Mouse (Mus musculus) neural tube, embryonic 13.5 days (tissue): ENCODE data around the gene Uchl3. TPM values are rescaled to one million over a fixed set of nuclear protein-coding genes. Genes with fewer than 3 reads are reported as not detected.

Experiments used
- ATAC-seq: fragments of 200-750 bp; cut with Nextera tagmentation; 2 replicates; pipeline ENCODE4 v1.8.0; 2017; ENCODE audit warnings: low read depth, mild to moderate bottlenecking, moderate TSS enrichment, moderate library complexity
- H3K27ac ChIP-seq: fragments of 300-500 bp; sonication (generic); replicated peaks from 2 replicates; pipeline ENCODE4 v1.5.1; 2015; ENCODE audit warnings: moderate library complexity, mild to moderate bottlenecking, inconsistent platforms
- H3K27me3 ChIP-seq: fragments of 300-500 bp; sonication (generic); 2 replicates; pipeline ENCODE4 v1.6.1; 2015; ENCODE audit warnings: mild to moderate bottlenecking, inconsistent platforms
- H3K36me3 ChIP-seq: fragments of 300-500 bp; sonication (generic); 2 replicates; pipeline ENCODE4 v1.6.1; 2015; ENCODE audit warnings: mild to moderate bottlenecking, inconsistent platforms
- H3K4me1 ChIP-seq: fragments of 300-500 bp; sonication (generic); replicated peaks from 2 replicates; pipeline ENCODE4 v1.6.1; 2015; ENCODE audit warnings: inconsistent platforms
- H3K4me2 ChIP-seq: fragments of 300-500 bp; sonication (generic); 2 replicates; pipeline ENCODE4 v1.6.1; 2015; ENCODE audit warnings: inconsistent platforms, mild to moderate bottlenecking, moderate library complexity
- H3K4me3 ChIP-seq: fragments of 300-500 bp; sonication (generic); 2 replicates; pipeline ENCODE4 v1.5.1; 2015; ENCODE audit warnings: mild to moderate bottlenecking, inconsistent platforms
- H3K9ac ChIP-seq: fragments of 300-500 bp; sonication (generic); 2 replicates; pipeline ENCODE4 v1.6.1; 2015; ENCODE audit warnings: moderate library complexity, mild to moderate bottlenecking, inconsistent platforms
- H3K9me3 ChIP-seq: fragments of 300-500 bp; sonication (generic); 2 replicates; pipeline ENCODE4 v1.6.1; 2016; ENCODE audit warnings: inconsistent platforms
- WGBS: fragments of 180-500 bp; shearing (Covaris S2); methylation state at CpG from one replicate; pipeline ENCODE4 v1.1.7; 2015; 5-methylcytosine and 5-hydroxymethylcytosine counted together
- polyA plus RNA-seq: library from polyadenylated mRNA; unstranded; fragments of >200 nt; fragmentation: Nextera tagmentation; extraction: Ambion mirVana; gene quantifications from 2 replicates; pipeline ENCODE4 v1.2.1, GENCODE M21; 2015

The Uchl3 gene
- polyA plus RNA-seq, 1 experiment from 2014 or later: 231 TPM

- no peaks in the 10 kb centered on the region for H3K9me3 ChIP-seq
- peak within 1 kb of the TSS; percentile 87 for H3K9ac ChIP-seq
- H3K4me1 ChIP-seq: peaks cover 12% of the 10 kb centered on the region
- no peaks in the 10 kb centered on the region for H3K27me3 ChIP-seq
- H3K36me3 ChIP-seq: peaks cover 5% of the 10 kb centered on the region; the same call in 1 of the 2 replicates
- peak within 1 kb of the TSS; percentile 84 for H3K4me2 ChIP-seq
- peak within 1 kb of the TSS; percentile 81 for H3K4me3 ChIP-seq
- peak within 1 kb of the TSS; percentile 87 for H3K27ac ChIP-seq
- peak; percentile 99 for ATAC-seq
- under 1% methylated on average over 39 of the region's 39 CpGs for WGBS
These were observed 13.5 kb upstream of the Uchl3 start, which contains the start of gene Commd6 for GRCm38 (mm10) chr14:101640153-101640843. TSS of gene Commd6 (minus strand) at chr14:101640686.

- no peaks in the 10 kb centered on the region for H3K4me1 ChIP-seq
- ATAC-seq: no peak
These were observed 8.8 kb upstream of the Uchl3 start for GRCm38 (mm10) chr14:101644948-101645347.

GRCm38 (mm10) chr14:101650551-101650950, 3.2 kb upstream of the Uchl3 start:
- H3K27ac ChIP-seq: no peak overlapping the region
- WGBS: 86% methylated on average over 4 of the region's 4 CpGs
- H3K4me1 ChIP-seq: peaks cover 11% of the 10 kb centered on the region
- H3K9me3 ChIP-seq: no peaks in the 10 kb centered on the region
- H3K9ac ChIP-seq: no peak overlapping the region
- H3K4me3 ChIP-seq: no peak overlapping the region
- H3K36me3 ChIP-seq: no peaks in the 10 kb centered on the region
- no peak for ATAC-seq
- no peak overlapping the region for H3K4me2 ChIP-seq
- H3K27me3 ChIP-seq: no peaks in the 10 kb centered on the region

More at GRCm38 (mm10) chr14:101644948-101645347, 8.8 kb upstream of the Uchl3 start:
- WGBS: 86% methylated on average over 1 of the region's 1 CpGs
- H3K9ac ChIP-seq: no peak overlapping the region
- no peaks in the 10 kb centered on the region for H3K36me3 ChIP-seq
- H3K4me3 ChIP-seq: no peak overlapping the region
- no peaks in the 10 kb centered on the region for H3K27me3 ChIP-seq
- H3K4me2 ChIP-seq: no peak overlapping the region
- no peak overlapping the region for H3K27ac ChIP-seq
- no peaks in the 10 kb centered on the region for H3K9me3 ChIP-seq

GRCm38 (mm10) chr14:101652571-101652970, 1.2 kb upstream of the Uchl3 start:
- Histone ChIP-seq H3K36me3 (no peaks in the 10 kb centered on the region), H3K4me2 (no peak overlapping the region), H3K27me3 (no peaks in the 10 kb centered on the region), H3K9me3 (no peaks in the 10 kb centered on the region), H3K27ac (no peak overlapping the region), H3K9ac (no peak overlapping the region), H3K4me1 (peaks cover 17% of the 10 kb centered on the region), H3K4me3 (no peak overlapping the region)
- WGBS: 93% methylated on average over 6 of the region's 6 CpGs
- no peak for ATAC-seq

- WGBS: 0% methylated on average over 10 of the region's 10 CpGs
- peak overlapping the region; percentile 73; the same call in 1 of the 2 replicates for H3K27ac ChIP-seq
- H3K36me3 ChIP-seq: no peaks in the 10 kb centered on the region
These were observed 751 bp downstream of the Uchl3 start for GRCm38 (mm10) chr14:101654526-101654909.

GRCm38 (mm10) chr14:101656307-101656706, 2.5 kb downstream of the Uchl3 start:
- Histone ChIP-seq H3K27me3 (no peaks in the 10 kb centered on the region), H3K4me1 (peaks cover 26% of the 10 kb centered on the region), H3K27ac (no peak overlapping the region), H3K9me3 (no peaks in the 10 kb centered on the region), H3K4me3 (no peak overlapping the region), H3K36me3 (peaks cover 10% of the 10 kb centered on the region; the same call in 1 of the 2 replicates), H3K4me2 (no peak overlapping the region), H3K9ac (no peak overlapping the region)
- no peak for ATAC-seq
- WGBS: 92% methylated on average over 10 of the region's 10 CpGs

More at GRCm38 (mm10) chr14:101654526-101654909, 751 bp downstream of the Uchl3 start:
- H3K4me2 ChIP-seq: peak overlapping the region; percentile 85
- H3K9ac ChIP-seq: peak overlapping the region; percentile 94
- H3K4me3 ChIP-seq: peak overlapping the region; percentile 78
- H3K9me3 ChIP-seq: no peaks in the 10 kb centered on the region
- H3K27me3 ChIP-seq: no peaks in the 10 kb centered on the region
- ATAC-seq: peak; percentile 24; the same call in 1 of the 2 replicates
- peaks cover 25% of the 10 kb centered on the region for H3K4me1 ChIP-seq

GRCm38 (mm10) chr14:101661654-101662412, 8.1 kb downstream of the Uchl3 start:
- Histone ChIP-seq H3K4me1 (peaks cover 10% of the 10 kb centered on the region), H3K36me3 (peaks cover 20% of the 10 kb centered on the region), H3K27me3 (no peaks in the 10 kb centered on the region), H3K27ac (no peak overlapping the region), H3K4me3 (no peak overlapping the region), H3K9me3 (no peaks in the 10 kb centered on the region), H3K9ac (no peak overlapping the region), H3K4me2 (no peak overlapping the region)
- no peak for ATAC-seq
- 65% methylated on average over 3 of the region's 3 CpGs for WGBS

GRCm38 (mm10) chr14:101664274-101664673, 10.5 kb downstream of the Uchl3 start:
- H3K36me3 ChIP-seq: peaks cover 36% of the 10 kb centered on the region
- H3K9me3 ChIP-seq: no peaks in the 10 kb centered on the region
- H3K27ac ChIP-seq: no peak overlapping the region
- ATAC-seq: no peak
- 91% methylated on average over 3 of the region's 3 CpGs for WGBS
- peaks cover 4% of the 10 kb centered on the region for H3K4me1 ChIP-seq
- H3K27me3 ChIP-seq: no peaks in the 10 kb centered on the region
- no peak overlapping the region for H3K4me2 ChIP-seq
- no peak overlapping the region for H3K4me3 ChIP-seq
- H3K9ac ChIP-seq: no peak overlapping the region

GRCm38 (mm10) chr14:101666056-101666455, 12.3 kb downstream of the Uchl3 start:
- Histone ChIP-seq H3K27ac (no peak overlapping the region), H3K4me2 (no peak overlapping the region), H3K27me3 (no peaks in the 10 kb centered on the region), H3K9ac (no peak overlapping the region), H3K4me3 (no peak overlapping the region), H3K4me1 (no peaks in the 10 kb centered on the region), H3K36me3 (peaks cover 43% of the 10 kb centered on the region), H3K9me3 (no peaks in the 10 kb centered on the region)
- no peak for ATAC-seq
- 93% methylated on average over 7 of the region's 7 CpGs for WGBS

- WGBS: 85% methylated on average over 5 of the region's 5 CpGs
- no peak overlapping the region for H3K4me3 ChIP-seq
- H3K27me3 ChIP-seq: no peaks in the 10 kb centered on the region
- no peaks in the 10 kb centered on the region for H3K4me1 ChIP-seq
- H3K36me3 ChIP-seq: peaks cover 40% of the 10 kb centered on the region
- no peaks in the 10 kb centered on the region for H3K9me3 ChIP-seq
- no peak overlapping the region for H3K27ac ChIP-seq
- no peak overlapping the region for H3K9ac ChIP-seq
- H3K4me2 ChIP-seq: no peak overlapping the region
- no peak for ATAC-seq
These were observed 12.8 kb downstream of the Uchl3 start for GRCm38 (mm10) chr14:101666536-101666935.

- Histone ChIP-seq H3K27ac (no peak overlapping the region), H3K4me1 (no peaks in the 10 kb centered on the region), H3K9ac (no peak overlapping the region), H3K4me3 (no peak overlapping the region), H3K36me3 (peaks cover 45% of the 10 kb centered on the region), H3K27me3 (no peaks in the 10 kb centered on the region), H3K4me2 (no peak overlapping the region), H3K9me3 (no peaks in the 10 kb centered on the region)
- WGBS: 92% methylated on average over 7 of the region's 7 CpGs
- ATAC-seq: no peak
These were observed 14.9 kb downstream of the Uchl3 start for GRCm38 (mm10) chr14:101668626-101669025.

- Histone ChIP-seq H3K9ac (no peak overlapping the region), H3K4me1 (no peaks in the 10 kb centered on the region), H3K4me2 (no peak overlapping the region), H3K27ac (no peak overlapping the region), H3K27me3 (no peaks in the 10 kb centered on the region), H3K9me3 (no peaks in the 10 kb centered on the region), H3K4me3 (no peak overlapping the region), H3K36me3 (peaks cover 48% of the 10 kb centered on the region)
- WGBS: 89% methylated on average over 1 of the region's 1 CpGs
- no peak for ATAC-seq
These were observed 18.5 kb downstream of the Uchl3 start for GRCm38 (mm10) chr14:101672226-101672625.
